Mouse (Mus musculus) v-Abl transformed pro-B cells (cell line): ENCODE results near the gene Zscan10.
"Not testable (repeated sequence)": the region's sequence is repeated elsewhere in the genome, so short reads cannot be mapped to it uniquely, and the experiment has no call there.

Source experiments
- in situ Hi-C, 2 experiments: fragments of 400-800 bp; cut with MboI; formaldehyde crosslinking; loops; one replicate each; pipeline ENCODE4 v1.15.1; 2025; ENCODE audit not compliant: unreplicated experiment in 2 of 2

Zscan10 gene

GRCm38 (mm10) chr17:23575951-23576552, 24.6 kb upstream of the Zscan10 start:
- in situ Hi-C loops: loop anchor here (10.0 kb wide), 2 partner anchors 49 to 129 kb away; no protein-coding TSS in a partner anchor

GRCm38 (mm10) chr17:23584786-23585185, 15.9 kb upstream of the Zscan10 start:
- in situ Hi-C loops: no loop called here

DNA sequence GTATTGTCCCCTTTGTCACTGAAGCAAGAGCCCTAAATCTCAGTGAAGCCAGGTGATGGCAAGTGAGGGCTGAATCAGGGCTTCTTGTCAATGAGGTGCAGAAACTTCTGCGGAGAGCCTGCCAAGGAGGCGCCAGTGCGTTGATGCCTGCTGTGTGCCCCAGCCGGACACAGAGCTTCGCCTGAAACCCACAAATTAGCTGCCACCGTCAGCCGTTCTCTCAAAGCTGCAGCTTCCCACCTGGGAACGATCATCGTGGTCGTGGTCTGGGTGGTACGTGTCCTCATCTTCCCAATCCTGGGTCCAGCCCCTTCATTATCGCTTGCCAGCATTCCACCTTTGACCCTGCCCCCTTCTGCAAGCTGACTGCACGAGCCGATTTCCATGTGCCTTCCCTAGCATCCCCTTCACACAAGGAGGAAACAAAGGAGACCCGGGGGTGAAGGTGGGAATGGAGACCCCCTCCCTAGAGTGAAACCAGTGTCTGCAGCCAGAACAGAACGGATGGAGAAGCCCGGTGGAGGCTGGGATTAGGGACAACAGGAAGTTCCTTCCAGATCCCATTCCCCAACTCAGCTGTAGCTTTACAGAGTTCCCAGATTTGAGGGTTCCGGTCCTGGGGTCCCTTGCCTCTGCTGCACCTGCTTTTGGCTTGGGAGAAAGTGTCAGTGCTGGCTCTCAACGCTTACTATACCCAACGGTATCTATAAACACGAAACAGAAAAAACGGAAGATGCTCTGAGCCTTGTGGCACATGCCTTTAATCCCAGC, 14.8 kb upstream of the Zscan10 start:
- in situ Hi-C loops: no loop called here

DNA sequence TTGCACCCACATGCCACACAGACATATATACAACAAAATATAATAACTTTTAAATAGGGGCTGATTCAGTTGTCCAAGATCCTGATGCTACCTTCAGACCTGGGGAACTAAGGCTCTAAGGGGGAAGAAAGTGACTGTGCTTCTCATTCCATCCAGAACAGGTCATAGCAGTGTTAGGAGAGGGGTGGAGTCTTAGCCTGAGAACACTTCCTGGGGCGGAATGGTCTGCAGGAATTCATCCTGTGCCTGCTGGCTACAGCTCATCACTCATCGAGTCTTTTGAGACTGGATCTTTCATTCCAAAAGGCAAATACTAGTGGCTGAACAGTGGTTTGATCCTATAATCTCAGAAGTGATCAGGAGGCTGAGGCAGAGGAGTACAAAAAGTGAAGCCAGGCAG, 13.4 kb upstream of the Zscan10 start:
- in situ Hi-C loops: no loop called here

- in situ Hi-C loops: no loop called here
These were observed 8.3 kb upstream of the Zscan10 start for GRCm38 (mm10) chr17:23592208-23592925.

DNA sequence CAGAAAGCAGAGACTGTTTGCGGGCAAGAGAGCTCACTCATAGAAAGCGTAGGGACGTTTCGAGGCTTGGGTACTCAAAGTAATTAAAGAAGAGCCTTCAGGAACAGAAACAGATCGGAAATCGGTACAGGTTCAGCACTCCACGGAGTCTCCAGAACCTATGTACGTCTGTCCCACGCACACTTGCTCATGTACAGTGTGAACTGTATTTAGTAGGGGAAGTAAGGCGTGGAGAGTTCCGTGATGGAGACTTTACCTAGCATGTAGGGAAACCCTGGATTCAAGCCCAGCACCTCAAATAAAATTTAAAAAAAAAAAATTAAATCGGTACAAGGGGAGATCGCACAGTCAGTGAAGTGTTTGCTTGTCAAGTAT, 7.7 kb upstream of the Zscan10 start:
- in situ Hi-C loops: no loop called here

DNA sequence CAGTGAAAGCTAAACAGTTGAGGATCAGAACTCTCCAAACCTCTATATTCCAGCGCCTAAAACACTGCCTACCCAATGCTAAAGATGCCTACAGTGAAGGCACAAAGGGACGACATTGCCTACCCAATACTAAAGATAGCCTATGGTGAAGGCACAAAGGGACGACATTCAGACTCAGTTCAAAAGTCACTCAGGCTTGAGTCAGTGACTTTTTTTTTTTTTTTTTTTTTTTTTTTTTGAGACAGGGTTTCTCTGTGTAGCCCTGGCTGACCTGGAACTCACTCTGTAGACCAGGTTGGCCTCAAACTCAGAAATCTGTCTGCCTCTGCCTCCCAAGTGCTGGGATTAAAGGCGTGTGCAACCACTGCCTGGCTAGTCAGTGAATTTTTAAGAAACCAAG, 5.5 kb upstream of the Zscan10 start:
- in situ Hi-C loops: not testable (repeated sequence)

- in situ Hi-C loops: no loop called here
These were observed 1.8 kb upstream of the Zscan10 start, which contains the start of gene Zfp13 for GRCm38 (mm10) chr17:23598582-23599552. Gene Zfp13 (minus strand): TSS chr17:23599487.

- in situ Hi-C loops: loop anchor here in 1 of 2 experiments (5.0 kb wide), 1 partner anchor 32 kb away; no protein-coding TSS in a partner anchor
These were observed 1.0 kb upstream of the Zscan10 start for GRCm38 (mm10) chr17:23599605-23600063.

DNA sequence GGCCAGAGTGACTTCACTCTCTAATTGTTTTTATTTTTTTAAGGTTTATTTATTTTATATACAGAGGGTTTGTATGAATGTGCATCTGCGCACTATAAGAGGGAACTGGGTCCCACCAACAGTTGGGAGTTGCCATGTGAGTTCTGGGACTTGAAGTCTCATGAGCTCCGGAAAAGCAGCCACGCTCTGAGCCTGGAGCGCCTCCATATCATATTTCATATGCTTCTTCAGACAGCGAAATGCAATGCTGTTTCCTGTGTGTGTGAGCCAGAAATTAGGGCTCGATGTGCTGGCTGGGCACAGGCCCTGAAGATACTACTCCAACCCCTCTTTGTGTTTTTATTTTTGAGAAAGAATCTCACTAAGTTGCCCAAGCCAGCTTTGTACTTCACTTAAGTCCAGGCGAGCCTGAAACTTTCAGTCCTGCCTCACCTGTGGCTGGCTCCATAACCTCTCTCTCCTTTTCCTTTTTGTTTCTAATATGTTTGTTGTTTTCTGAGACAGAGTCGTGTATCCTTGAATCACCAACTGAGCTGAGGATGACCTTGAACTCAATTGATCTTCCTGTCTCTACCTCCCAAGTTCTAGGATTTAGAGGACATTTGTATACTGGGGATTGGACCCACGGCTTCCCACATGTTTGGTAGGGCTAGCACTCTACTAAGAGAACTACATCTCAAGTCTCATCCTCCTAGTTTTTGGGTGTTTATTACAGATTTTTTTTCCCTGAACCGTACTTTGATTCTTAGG, 1.4 kb downstream of the Zscan10 start:
- in situ Hi-C loops: loop anchor here in 1 of 2 experiments (5.0 kb wide), 1 partner anchor 35 kb away; no protein-coding TSS in a partner anchor

GRCm38 (mm10) chr17:23603077-23603476, 2.4 kb downstream of the Zscan10 start:
- in situ Hi-C loops: loop anchor here in 1 of 2 experiments (5.0 kb wide), 1 partner anchor 36 kb away; no protein-coding TSS in a partner anchor

DNA sequence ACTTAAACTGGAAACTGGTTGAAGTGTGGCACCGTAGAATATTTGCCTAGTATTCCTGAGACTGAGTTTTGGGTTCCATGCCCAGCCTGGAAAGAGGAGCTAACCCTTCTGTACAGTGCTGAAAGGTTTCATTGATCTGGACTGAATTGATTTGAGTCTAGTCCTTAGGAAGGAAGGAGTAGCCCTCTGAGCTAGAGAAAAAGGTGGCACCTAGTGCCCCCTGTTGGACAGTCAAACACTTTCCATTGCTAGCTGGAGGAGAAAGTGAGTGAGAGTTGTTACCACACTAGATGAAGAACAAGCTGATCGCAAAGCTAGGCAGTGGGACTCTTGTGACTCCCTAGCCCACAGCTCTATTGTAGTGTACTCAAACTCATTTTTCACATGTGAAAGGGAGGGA, 2.9 kb downstream of the Zscan10 start:
- in situ Hi-C loops: loop anchor here in 1 of 2 experiments (5.0 kb wide), 1 partner anchor 36 kb away; no protein-coding TSS in a partner anchor

DNA sequence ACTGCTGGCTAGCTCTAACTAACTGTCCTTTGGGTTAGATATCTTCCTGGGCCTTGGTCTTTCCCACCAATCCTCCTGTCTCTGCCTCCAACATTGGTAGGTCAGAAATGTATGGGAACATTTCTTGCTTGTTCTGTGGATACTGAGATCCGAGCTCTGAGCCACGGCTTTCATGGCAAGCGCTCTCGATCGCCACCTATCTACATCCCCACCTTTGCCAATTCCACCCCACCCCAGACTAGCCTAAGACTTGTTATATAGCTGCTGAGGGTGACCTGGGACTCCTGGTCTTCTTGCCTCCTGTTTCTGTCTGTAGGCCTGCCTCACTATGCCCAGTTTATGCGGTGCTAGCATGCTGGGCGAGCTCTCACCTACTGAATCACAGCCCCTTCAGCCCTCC, 3.7 kb downstream of the Zscan10 start:
- in situ Hi-C loops: loop anchor here in 1 of 2 experiments (5.0 kb wide), 1 partner anchor 37 kb away; no protein-coding TSS in a partner anchor

DNA sequence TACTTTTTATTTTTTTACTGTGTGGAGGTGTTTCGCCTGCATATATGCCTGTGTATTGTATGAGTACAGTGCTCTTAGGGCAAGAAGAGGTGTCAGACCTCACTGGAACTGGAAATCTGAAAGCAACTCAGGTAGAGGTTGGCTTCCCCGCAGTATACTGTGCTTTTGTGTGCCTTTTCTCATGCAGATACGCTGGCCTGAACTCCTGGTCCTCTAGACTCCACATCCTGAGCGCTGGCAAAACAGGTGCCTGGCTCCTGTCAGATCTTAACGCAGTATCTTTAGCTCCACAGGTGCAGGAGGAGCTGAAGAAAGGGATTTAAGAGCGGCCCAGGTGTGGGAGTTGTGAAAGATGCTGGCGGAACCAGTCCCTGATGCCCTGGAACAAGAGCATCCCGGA, 4.6 kb downstream of the Zscan10 start:
- in situ Hi-C loops: loop anchor here in 1 of 2 experiments (5.0 kb wide), 1 partner anchor 33 kb away; no protein-coding TSS in a partner anchor

- in situ Hi-C loops: loop anchor here in 1 of 2 experiments (5.0 kb wide), 1 partner anchor 37 kb away; no protein-coding TSS in a partner anchor
These were observed 9.0 kb downstream of the Zscan10 start for GRCm38 (mm10) chr17:23609612-23610011.

- in situ Hi-C loops: no loop called here
These were observed 9.7 kb downstream of the Zscan10 start for GRCm38 (mm10) chr17:23610361-23610800.

DNA sequence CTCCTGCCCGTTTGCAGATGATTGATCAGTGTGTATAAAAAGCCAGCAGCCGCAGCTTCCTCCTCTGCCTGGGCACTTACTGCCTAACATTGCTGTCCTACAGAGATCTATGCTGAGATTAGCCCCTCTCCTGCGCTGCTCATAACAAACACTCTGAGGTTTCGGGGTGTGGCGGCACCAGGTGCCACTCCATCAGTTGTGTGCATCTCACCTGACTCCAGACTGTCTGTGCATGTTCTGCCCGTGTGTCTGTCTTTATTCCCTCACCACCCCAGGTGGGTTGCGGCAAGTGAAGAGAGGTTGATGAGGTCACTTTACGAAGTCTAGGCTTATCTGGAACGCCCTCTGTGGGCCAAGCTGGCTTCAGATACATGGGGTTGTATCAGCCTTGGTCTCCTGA, 16.4 kb downstream of the Zscan10 start:
- in situ Hi-C loops: no loop called here

DNA sequence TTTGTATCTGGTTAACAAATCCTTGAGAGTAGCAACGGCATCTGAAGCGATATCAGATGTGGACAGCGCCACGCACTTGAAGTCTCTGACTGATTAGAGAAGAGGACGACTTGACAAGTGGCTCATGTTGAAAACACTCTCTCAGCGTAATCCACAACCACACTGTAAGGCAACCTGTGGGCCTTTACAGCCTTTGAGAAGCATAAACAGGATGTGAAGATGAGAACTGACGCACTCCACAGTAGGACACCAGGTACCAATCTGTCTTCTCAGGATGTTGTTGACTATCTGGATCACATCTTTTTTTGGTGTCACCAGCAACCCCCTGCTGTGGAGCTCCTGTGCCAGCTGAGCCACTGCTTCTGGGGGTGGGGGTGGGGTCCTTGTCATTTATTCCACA, 19.7 kb downstream of the Zscan10 start:
- in situ Hi-C loops: loop anchor here in 1 of 2 experiments (10.0 kb wide), 1 partner anchor 46 kb away; no protein-coding TSS in a partner anchor

GRCm38 (mm10) chr17:23627813-23628212, 27.2 kb downstream of the Zscan10 start:
- in situ Hi-C loops: loop anchor here in 1 of 2 experiments (10.0 kb wide), 1 partner anchor 53 kb away; no protein-coding TSS in a partner anchor
